Mouse (Mus musculus): ENCODE results near the gene Cherp.

The Cherp gene

GRCm38 (mm10) chr8:72470684-72471083, 4.3 kb downstream of the Cherp start:
- no peak for DNase-seq (ENCODE audit: low read depth)

- no peak for DNase-seq (ENCODE audit: low read depth)
Observed at GRCm38 (mm10) chr8:72469984-72470383, 5.0 kb downstream of the Cherp start.

DNA sequence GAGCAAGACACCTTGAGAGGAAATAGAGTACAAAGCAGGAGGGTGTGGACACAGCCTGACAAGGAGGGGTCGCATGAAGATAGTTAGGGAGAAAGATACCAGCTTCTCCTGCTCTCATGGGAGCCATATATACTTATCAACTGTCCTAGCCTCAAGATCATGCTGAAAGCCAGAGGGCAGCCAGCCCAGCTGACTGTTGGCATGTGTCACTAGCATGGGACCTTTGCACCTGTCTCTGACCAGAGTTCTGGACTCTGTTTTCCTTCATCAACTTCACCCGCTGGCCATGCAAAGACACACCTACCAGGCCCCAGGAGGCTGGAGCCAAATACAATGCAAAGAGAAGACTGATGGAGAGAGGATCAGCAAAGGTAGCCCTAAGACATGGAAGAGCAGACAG, 5.8 kb downstream of the Cherp start:
- no peak for DNase-seq (ENCODE audit: low read depth)

GRCm38 (mm10) chr8:72464211-72464610, 10.8 kb downstream of the Cherp start:
- no peak for DNase-seq (ENCODE audit: low read depth)

DNA sequence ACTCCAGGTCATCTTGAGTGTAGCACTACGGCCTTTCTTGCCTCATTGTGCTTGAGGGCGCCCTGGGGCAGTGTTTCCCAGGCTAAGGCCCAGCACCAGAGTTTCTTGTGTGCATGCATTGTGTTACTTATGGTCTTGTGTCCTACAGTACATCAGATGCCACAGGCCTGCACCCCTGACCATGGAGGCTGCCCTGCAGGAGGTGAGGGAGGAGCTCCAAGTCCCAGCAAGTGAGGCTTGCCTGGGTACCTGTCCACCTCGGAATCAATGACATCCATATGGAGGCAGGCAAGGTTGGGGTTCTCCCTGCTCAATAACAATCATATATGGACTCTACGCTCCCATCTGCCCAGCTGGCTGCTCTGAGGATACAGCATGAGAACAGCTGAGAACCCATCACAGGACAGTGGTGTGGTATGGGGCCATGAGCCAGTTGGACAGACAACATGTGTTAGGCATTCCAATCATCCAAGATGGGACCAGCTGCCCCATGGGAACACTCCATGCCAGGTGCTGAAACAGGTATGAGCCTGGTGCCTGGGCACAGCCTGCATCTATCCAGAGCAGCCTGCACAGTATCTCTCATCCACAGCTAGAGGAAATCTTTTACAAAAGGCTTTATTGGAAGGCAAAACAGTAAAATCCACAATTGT, 15.0 kb downstream of the Cherp start:
- DNase-seq (ENCODE audit: low read depth) = no peak

DNA sequence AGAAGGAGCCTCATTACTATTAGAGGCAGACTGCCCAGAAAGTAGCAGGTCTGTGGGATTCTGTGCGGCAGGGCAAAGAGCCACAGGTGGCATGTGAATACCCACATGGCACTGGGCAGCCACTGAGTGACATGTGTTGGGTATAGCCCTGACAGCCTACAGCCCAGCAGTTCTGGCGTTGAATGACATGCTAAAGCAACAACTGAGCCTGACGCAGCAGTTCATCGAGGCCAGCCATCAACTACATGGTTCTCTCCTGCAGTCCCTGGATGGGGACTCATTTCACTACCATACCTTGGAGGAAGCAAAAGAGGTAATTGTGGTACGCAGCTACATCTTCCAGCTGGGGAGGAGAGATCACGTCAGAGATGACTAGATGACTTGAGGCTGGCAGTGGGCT, 16.6 kb downstream of the Cherp start:
- no peak for DNase-seq (ENCODE audit: low read depth)

DNA sequence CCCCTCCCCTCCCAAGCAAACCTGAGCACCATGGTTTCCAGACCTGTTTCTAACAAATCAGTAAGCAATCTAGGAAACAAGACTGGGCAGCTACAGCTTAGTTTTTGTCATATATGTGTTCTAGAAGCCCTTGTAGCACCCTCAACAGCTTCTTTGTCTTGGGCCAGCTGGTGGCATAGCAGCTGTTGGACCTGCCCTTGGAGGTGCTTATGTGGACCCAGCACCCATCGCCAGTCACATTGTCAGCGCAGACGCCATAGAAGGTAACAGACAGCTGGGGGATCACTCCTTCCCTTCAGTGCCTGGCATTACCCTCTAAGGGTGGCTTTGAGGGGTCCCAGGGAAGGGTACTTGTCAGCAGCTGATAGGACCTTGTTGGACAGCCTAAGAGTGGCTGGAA, 17.2 kb downstream of the Cherp start:
- DNase-seq (ENCODE audit: low read depth) = no peak

DNA sequence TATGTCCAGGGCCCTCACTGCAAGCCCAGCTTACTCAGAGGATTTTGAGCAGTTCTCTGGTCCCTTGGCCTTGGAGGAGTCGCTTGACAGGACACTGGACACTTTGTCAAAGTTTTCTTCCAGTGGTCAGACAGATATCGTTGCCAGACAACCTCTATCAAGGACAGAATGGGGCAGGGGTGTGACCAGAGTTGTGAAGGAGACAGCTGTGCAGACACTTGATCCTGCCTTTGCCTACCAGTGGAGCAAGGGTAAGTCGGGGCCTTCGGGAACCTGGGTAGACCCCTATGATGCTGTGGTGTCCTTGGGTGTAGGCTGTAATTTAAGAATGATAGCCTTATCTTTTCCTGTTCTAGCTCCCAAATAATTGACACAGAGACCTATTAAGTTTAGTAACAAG, 19.7 kb downstream of the Cherp start:
- no peak for DNase-seq (ENCODE audit: low read depth)

DNA sequence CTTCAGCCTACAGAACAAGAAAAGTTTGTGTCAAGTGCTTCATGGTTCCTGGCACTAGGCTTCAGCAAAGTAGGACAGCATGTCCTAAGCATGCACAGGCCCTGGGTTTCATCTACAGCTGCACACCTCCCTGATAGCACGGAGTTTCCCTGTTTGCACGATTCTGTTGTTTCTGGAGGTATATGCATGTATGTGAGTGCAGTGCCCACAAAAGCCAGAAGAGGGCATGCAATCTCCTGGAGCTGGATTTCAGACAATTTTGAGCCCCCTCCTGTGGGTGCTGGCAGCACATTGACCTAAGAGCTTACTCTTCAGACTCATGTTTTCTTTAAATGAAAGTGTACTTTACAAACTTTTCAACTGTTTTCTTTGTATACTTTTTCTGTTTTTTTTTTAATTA, 21.1 kb downstream of the Cherp start:
- DNase-seq (ENCODE audit: low read depth) = no peak

DNA sequence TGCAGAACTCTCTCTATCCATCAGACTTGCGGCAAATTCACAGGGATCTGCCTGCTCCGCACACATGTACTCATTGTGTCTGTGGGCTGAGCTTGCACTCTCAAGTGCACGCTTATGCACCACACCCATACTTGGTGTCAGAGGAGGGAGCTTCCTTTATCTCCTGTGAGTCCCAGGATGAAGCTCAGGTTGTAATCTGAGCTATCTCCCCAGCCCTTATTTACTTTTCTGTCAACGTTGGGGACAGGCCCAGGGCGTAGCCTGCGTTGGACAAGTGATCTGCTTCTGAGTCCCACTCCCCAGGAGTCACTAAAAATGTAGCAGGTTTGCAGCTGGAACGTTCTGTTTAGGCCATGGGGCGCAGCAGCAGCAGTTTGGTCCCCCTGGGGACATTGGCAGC, 23.5 kb downstream of the Cherp start:
- no peak for DNase-seq (ENCODE audit: low read depth)

DNA sequence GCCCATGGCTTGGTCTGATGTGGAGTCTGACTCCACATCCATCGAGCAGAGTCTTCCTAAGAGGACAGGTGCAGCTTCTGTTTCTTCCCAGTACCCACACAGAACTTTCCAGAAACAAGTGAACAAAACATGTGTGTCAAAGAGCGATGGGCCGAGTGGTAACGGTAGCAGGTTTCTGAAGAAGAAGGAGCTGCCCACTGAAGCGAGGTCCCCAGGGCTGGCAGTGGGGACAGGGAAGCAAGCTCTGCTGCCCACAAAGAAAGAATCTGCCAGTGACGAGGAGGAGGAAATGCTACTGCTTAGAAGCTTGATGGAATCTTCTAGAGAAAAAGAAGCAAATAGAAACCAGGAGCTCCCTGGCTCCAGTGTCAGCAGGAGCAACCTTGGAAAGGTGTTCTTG, 30.0 kb downstream of the Cherp start:
- DNase-seq (ENCODE audit: low read depth) = no peak

DNA sequence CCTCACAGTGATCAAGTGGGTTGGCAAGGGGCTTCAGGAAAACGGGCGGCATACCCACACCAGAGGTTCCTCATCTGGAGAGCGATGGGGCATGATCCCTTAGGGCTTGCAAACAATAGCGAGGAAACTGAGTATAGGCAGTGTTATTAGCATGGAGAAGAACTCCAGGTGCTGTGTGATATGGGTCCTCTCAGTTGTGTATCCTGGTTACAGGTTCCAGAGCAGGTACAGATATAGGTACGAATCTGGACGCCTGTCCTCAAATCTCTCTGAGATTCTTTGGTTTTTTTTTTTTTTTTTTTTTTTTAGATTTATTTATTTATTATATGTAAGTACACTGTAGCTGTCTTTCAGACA, 31.1 kb downstream of the Cherp start:
- DNase-seq (ENCODE audit: low read depth) = no peak

GRCm38 (mm10) chr8:72443338-72443993, 31.6 kb downstream of the Cherp start, which contains the start of the genes Calr3 and 1700030K09Rik:
TSS of gene Calr3 (minus strand) at chr8:72443870.
TSS of gene 1700030K09Rik (plus strand) at chr8:72443880.
- peak; percentile 98 for DNase-seq (ENCODE audit: low read depth)

DNA sequence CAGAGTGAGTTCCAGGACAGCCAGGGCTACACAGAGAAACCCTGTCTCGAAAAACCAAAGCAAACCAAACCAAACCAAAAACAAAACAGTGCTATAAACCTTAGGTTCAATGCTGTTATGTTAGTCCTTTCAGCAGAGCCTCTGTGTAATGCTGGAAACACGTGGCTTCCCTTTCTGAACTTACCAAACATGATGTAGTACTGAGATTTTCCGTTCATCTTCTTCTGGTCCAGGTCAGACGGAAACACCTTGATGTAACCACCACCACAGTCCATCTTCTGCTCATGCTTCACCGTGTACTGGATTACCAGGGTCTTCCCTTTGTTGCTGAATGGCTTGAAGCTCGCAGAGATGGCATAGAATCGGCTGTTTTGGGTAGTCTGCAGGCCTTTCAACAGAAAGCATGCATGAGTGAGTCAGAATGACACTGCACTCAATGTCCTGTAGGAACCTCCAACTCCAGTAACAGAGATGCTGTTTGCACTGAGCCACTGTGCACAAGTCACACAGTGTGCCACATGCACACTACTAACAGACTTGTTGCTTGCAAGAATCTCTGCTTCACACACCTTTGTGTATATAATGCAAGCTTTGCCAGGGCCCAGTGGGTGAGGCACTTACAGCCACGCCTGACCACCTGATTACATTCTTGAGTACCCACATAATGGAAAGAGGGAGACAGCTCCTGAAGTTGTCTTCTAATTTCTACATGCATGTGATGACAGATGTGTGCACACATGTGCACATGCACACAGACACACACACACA, 36.6 kb downstream of the Cherp start:
- no peak for DNase-seq (ENCODE audit: low read depth)

DNA sequence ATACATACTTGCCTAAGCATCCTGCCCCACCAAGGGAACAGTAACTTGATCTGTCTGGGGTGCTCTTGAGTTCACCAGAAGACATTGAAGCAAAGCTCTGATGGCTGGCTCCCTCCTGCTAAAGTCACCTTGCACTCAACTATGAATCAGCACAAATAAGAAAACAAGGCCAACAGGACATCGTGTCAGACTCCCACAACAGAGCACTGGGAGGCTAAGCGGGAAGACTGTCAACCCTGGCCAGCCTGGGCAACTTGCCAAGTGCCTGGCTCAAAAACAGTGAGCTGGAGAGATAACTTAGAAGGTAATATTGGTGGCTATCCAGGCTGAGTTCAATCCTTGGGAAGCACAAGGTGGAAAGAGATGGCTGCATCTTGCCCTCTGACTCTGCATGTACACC, 40.1 kb downstream of the Cherp start:
- no peak for DNase-seq (ENCODE audit: low read depth)

DNA sequence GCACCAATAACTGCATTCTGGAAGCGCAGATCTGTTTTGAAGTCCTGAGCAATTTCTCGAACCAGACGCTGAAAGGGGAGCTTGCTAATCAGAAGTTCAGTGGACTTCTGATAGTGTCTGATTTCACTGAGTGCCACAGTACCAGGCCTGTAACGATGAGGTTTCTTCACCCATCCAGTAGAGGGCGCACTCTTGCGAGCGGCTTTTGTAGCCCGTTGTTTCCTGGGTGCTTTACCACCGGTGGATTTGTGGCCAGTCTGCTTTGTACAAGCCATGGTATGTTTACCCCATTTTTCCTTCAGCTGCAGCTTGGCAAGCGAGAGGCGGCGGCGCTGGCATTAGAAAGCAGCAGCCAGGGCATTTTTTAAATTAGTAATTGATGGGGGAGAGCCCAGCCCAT, 45.4 kb downstream of the Cherp start:
- DNase-seq (ENCODE audit: low read depth) = no peak

DNA sequence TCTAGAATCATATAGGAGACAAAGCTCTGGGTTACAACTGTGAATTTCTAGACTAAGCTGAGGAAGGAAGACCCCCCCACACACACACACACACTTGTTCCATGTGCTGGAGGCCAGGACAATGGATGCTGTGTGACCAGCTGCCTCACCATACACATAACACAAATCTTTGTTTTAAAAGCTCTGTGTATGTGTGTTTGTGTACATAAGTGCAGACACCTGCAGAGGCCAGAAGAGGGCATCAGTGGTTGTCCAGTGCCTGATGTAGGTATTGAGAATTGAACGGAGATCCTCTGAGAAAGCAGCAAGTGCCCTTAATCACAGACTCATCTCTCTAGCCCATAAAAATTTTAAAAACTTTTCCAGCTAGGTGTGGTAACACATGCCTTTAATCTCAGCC, 52.1 kb downstream of the Cherp start:
- no peak for DNase-seq (ENCODE audit: low read depth)

DNA sequence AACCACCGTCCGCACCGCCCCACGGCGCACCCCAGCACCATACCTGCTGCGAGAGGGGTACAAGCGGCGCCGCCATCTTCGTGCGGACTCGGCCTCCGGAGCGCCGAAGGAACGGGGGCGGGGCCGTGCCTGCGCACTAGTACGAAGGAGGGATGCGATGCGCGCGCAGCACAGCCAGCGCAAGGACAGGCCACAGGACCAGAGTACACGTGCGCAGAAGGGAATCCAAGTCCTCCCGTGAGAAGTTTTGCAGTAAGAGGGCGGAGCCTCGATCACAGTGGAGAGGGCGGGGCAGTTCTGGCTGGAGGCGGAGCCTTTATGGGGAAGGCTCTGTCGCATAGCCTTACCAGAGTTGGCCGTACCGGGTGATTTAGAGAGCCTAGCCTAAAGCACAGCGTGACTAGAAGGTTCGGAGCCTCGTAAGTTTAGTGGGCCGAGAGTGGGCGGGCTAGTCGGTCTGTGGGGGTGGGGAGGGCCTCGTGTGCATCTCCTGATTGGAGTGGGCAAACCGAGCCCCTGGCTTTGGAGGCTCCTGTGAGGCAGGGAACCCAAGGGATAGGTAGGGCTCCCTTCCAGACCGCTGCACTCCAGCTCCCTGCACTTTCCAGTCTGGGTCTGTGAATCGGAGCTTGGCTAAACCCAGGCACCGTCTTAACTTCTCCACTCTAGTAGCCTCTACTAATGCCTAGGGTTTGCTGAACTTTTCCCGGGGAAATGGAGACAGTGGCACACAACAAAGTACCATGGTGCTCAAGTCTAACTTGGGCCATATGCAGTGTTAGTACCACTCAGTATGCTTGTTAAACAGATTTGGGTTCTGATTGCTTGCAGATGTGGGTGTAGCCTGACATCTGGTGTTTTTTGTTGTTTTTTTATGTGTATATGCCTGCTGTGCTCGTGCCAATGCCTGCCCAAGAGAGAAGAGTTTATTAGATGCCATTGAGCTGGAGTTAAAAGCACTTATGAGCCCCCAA, 53.4 kb downstream of the Cherp start, which contains the start of gene Eps15l1:
Gene Eps15l1 (minus strand): TSS at position 99 of the 974 bp plus-strand sequence.
- peak; percentile 99 for DNase-seq (ENCODE audit: low read depth)

DNA sequence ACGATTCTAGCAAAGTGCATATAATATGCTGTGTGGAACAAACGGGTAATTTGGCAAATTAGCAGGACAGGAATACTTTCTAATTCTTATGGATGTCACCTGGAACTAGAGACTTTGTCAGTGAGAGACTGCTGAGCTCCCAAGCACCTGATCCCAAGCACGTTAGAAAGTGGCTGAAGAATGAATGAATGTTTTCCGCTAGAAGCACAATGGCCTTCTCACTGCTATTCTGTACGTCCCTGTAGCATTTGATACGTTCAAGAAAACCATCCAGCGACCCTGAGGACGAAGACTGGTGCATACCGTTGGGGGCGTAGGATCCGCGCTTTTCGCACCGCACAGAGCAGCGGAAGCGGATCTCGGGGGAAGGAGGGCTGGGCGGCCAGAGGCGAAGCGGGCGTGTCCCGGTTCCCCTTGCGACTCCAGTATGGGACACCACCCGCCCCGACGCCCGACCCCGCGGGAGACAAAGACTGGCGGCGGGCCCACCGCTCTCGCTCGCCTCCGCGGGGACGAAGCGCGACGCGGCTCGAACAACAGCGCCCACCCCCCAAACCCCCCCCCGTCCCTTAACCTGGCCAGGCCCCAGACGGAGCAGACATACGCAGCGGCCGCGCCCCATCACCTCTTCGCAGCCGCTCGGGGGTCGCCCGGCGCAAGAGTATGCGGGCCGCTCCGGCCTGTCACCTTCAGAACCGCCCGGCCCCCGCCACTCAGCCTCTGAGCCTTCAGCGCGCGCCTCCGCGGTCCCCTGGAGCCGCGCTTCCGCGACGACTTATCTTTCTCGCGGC, 54.3 kb downstream of the Cherp start:
- no peak for DNase-seq (ENCODE audit: low read depth)

DNA sequence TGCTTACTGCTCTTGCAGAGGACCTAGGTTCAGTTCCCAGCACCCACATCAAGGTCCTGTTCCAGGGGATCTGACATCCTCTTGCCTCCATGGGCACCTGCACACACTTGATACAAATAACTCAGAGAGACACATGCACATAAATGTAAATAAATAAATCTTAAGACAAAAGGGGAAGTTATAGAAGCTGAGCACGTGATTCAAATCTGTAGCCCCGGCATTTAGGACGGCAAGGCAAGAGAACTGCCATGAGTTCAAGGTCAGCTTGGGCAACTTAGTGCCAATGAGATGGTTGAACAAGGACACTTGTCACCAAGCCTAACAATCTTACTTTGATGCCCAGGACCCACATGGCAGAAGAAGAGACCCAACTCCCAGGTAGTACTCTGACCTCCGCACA, 57.0 kb downstream of the Cherp start:
- no peak for DNase-seq (ENCODE audit: low read depth)

GRCm38 (mm10) chr8:72415252-72415651, 59.8 kb downstream of the Cherp start:
- no peak for DNase-seq (ENCODE audit: low read depth)

All from c-Kit-positive CD71-negative TER-119-negative erythroid progenitor cells, embryonic 14.5 days (primary cell).